Mouse (Mus musculus) granulocyte monocyte progenitor cell, adult 5-6 weeks (primary cell): ENCODE data around the gene Ajuba. TPM values are rescaled to one million over a fixed set of nuclear protein-coding genes. Genes with fewer than 3 reads are reported as not detected.
"Not testable (repeated sequence)": the region's sequence is repeated elsewhere in the genome, so short reads cannot be mapped to it uniquely, and the experiment has no call there.

Experiments
- ATAC-seq: replicated peaks from 2 replicates; pipeline ENCODE4 v1.8.0; 2016; ENCODE audit warnings: mild to moderate bottlenecking, moderate TSS enrichment, inconsistent platforms; ENCODE audit not compliant: poor library complexity, severe bottlenecking
- total RNA-seq, 2 experiments: library from RNA; stranded (forward) in 1 of 2; stranded (reverse) in 1 of 2; fragments of 200-712, 200-1000 nt in 1 of 2; fragments of >200 nt in 1 of 2; fragmentation: Nextera tagmentation in 1 of 2; gene quantifications; 2 replicates each; pipeline ENCODE4 v1.2.3; 2014 to 2017

Ajuba gene
- total RNA-seq (2014; fragmentation: Nextera tagmentation) (0.77 and 1.0 TPM in 2 replicates), total RNA-seq (2017) (1.2 and 2.1 TPM in 2 replicates)

DNA sequence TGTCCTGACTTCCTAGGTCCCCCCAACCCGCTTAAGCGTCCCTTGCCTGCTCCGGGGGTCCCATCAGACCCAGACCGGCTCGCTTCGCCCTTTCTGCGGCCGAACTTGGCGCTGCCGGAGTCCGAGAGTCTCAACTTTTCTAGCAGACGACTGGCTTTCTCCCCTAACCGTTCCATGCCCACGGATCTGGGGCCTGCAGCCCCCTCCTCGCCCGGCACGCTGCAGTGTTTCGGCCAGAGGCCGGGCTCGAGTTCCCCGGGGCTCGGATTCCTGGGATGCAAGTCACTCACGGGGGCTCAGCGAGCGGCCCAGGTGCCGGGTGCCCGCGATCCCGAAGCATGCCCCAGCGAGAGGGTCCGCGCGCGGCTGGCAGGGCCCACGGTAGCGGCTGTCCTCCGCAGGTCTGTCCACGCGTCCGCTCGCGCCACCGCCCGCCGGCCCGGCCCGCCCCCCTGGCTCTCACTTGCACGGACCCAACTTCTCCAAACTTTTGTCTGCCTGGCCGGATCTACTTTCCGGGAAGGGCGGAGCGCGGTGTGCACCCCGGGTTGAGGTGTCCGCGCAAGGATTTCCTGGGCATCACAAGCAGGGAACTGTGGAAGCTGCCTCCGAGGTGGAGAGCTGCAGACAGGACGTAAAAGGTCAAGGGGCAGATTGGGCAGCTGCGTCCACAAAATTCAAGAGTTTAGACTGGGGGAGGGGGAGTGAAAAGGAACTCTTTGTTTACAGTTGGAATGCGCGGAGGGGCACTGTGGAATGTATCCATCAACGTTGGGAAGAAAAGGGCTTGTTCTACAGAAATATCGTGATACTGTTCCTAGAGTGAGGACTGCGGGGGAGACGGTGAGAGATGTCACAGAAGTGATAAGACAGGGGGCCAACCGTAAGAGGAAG lies at the start of gene Ajuba:
Gene Ajuba (minus strand): TSS at position 470 of the 894 bp plus-strand sequence.
- ATAC-seq, result peak; percentile 74

DNA sequence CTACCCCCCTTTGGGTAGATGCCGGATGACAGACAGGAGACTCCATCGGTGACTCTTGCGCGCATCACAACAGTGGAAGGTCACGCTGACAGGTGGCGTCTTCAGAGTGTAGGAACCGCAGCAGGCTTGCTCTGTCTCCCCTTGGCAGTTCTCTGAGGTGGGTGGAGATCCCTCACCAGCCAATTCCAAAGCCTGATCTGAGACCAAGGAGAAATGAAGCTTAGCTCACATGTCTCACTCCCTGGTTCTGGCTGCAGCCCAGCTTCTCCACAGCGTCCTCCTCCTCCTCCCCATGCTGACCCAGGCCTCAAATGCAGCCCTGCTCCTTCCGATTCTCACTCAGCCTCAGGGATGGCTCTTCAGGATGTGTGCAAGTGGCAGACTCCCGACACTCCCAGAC lies 47.6 kb upstream of the Ajuba start:
- ATAC-seq, result no peak

DNA sequence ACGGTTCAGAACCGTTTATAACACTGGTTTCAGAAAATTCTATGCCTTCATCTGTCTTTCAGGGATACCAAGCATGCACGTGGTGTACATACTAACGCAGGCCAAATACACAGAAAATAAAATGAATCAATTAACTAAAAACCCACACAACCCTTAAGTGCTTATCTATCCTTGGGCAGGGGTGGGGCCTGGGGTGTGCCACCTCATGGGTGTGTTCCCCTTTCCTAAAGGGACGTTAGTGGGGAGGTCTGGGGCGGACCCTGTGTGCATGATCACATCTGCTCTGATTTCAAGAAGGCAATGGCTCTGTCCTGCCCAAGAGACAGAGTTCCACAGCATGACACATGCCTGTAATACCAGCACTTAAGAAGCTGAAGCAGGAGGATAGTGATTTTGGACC lies 46.0 kb upstream of the Ajuba start:
- ATAC-seq, result no peak

DNA sequence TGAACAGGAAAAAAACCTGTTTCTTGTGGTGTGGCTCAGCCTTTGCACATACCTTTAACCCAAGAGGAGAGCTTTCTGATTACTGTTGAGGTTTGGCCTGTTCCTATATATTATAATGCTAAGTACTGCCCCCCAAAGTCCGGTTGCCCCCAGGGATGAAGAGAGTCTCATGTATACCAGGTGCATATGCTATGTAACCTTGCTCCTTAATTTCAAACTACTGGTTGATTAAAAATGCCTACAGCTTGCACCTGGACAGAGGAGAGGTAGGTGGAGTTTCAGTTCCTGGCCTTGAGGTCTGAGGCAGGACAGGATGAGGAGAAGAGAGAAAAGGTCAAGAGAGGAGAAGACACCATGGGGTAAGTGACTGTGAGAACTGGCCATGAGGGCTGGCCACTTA lies 43.8 kb upstream of the Ajuba start, which contains the start of gene Psmb11:
Gene Psmb11 (plus strand): TSS at position 301 of the 400 bp plus-strand sequence.
- no peak for ATAC-seq

DNA sequence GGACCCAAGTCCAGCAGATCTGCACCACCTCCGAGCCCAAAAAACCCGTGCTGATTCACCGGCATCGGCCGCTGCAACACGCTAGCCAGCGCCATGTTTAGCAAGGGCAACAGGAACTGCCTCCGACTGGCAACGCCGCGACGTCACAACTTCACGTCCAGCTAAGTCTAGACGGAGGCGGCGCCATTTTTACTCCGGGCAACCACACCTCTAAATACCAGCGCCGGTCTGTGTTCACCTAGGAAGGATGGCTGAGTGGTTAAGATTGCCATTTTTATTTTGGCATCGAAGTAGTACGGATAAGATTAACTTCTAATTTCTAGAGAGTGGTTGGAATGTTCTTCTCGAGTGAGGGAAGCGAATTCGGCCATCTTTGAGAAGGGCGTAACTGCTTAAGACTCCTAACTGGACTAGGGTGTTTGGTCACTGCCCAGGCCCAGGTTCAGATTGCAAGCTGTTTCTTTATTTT lies 40.6 kb upstream of the Ajuba start, which contains the start of gene Psmb5:
Gene Psmb5 (minus strand): TSS at position 126 of the 469 bp plus-strand sequence.
- peak; percentile 94 for ATAC-seq

DNA sequence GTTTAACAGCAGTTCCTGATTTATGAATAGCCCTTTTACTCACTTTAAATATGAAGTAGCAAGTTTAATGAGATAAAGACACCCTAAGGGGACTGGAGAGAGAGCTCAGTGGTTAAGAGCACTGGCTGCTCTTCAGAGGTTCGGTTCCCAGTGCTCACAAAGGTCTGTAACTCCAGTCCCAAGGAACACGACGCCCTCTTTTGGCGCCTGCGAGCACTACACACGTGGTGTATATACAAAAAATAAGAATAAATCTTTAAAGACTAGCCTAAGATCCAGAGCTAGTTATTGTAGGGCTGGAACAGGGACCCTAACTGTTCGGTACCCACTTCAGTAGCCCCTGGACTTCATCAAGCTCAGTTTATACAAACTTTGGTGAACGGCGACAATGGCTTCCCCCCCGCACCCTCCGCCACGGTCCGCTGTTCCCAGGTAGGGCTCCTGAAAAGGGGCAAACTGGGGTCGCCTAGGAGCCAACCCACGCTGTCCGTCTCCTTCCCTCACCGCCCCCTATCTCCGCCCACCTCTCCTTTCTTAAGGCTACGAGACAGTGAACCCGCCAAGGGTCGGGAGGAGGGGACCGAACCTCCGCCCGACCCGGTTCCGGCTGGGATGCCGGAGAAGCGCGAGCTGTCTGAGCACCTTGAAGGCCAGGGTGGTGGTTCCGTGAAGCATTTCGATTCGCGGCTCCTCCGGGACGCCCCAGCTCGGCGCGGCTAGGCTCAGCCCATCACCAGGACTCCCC lies 40.0 kb upstream of the Ajuba start:
- peak; percentile 52 for ATAC-seq

DNA sequence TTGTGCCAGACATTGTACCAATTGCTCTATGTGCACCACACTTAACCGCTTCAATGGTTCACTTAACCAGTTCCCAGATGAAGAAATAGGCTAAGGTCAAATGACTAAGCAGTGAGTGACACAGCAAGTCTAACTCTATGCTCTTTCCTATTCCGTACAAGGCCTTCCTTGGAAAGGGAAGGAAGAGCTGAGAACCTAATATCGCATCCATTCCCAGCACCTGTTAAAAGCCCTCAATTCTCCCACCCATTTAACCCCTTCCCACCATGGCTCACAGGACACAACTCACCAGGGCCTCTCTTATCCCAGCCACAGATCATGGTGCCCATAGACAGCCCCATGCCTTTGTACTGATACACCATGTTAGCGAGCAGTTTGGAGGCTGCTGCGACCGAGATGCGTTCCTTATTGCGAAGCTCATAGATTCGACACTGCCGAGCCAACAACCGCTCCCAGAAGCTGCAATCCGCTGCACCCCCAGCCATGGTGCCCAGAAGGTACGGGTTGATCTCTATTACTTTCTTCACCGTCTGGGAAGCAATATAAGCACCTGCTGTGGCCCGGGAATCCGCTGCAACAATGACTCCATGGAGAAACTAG lies 39.0 kb upstream of the Ajuba start:
- peak; percentile 36 for ATAC-seq

DNA sequence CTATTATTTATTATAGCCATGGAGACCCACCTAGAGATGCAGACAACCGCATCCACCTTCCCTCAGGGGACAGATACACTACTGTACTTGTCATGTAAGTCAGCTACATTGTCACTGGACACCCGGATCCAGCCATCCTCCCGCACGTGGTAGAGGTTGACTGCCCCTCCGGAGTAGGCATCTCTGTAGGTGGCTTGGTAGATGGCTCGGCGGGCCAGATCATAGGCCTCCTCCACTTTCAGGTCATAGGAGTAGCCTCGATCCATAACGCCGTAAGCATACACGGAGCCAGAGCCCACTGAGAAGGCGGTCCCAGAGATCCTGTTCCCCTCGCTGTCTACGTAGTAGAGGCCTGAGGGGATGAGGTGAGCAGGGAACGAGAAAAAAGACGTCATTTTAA lies 36.8 kb upstream of the Ajuba start:
- ATAC-seq, result not testable (repeated sequence)

DNA sequence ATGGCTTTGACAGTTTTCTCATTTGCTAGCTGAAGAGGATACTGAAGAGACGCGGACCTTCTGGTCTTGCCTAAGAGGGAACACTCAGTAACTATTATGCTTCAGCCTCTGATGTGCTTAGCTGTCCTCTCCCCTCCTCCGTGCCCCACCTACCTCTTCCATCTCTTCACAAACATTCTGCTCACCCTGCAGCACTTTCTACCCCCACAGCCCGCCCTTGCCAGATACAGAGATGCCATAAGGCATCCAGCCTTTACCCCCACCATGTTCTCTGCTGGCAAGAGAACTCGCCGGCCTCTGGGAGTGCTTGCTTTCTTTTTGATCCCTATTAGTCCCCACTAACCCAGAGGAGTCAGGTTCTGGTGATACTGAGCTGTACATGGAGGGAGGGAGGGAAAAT lies 33.3 kb upstream of the Ajuba start:
- no peak for ATAC-seq

DNA sequence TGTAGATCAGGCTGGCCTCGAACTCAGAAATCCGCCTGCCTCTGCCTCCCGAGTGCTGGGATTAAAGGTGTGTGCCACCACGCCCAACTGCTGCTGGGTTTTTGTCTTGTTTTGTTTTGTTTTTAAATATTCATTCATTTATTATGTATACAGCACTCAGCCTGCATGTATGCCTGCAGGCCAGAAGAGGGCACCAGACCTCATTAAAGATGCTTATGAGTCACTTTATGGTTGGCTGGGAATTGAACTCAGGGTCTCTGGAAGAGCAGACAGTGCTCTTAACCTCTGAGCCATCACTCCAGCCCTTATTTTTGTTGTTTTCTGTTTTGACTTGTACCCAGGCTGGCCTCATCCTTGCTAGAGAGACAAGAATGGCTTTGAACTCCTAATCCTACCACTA lies 32.6 kb upstream of the Ajuba start:
- ATAC-seq, result no peak

DNA sequence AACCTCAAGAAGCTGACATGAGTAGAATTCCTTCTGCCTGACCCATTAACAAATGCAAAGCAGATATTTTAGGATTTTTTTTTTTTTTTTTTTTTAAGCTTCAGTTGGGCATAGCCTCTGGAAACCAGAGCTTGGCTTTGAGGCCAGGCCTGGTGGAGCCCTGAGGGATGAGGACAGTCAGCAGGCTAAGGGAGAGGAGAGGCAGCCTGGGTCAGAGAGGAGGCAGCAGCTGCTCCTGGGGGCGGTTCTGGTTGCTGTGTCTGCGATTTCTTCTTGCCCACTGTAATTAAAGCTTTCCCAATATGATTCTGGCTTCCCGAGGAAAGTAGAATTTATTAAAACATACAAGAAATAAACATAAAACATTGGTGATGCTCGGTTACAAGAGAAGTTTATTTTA lies 31.9 kb upstream of the Ajuba start:
- ATAC-seq, result no peak

DNA sequence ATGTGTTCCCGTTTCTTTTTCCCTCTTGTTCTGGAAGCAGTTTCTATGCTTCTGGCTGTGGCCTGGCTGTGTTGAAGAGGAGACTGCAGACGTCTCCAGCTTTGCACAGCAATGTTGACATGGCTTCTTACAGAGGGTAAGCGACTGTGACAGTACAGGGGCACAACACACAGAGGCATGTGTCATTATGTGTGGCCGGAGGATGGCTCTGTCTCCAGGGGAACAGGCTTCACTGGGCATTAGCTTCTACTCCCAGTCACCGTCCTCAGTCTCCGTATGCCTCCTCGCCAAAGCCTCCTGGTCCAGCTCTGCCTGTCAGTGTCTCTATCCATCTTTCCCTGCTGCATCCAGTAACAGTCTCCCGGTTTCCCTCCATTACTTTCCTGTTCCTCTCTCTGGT lies 29.9 kb upstream of the Ajuba start:
- no peak for ATAC-seq

DNA sequence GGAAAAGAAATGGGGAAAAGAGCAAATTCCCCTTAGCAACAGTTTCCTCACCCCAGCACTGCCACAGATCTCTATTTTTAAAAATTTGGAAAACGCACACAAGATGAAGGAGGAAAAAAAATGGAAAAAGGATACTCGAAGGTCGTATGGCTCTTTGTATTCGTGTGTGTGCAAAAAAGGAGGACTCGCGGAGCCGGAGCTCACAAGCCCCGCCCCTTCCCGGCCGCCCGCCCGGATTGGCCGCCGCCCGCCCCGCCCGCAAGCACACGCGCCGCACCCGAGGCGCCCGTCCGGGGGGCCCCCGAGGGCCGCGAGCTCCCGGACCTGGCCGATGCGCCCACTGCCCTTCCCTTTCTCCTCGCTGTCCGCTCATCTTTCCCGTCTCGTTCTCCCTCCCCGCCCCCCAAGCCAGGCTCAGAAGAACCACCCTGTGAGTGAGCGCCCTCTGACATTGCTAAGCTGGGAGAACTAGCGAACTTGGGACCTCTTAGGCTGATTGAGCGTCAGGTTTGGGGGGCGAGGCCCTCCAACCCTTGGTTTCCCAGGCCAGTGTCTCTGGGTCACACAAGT lies 28.5 kb upstream of the Ajuba start, which contains the start of gene 4931414P19Rik:
Gene 4931414P19Rik (minus strand): TSS at position 242 of the 570 bp plus-strand sequence.
- peak; percentile 61 for ATAC-seq

DNA sequence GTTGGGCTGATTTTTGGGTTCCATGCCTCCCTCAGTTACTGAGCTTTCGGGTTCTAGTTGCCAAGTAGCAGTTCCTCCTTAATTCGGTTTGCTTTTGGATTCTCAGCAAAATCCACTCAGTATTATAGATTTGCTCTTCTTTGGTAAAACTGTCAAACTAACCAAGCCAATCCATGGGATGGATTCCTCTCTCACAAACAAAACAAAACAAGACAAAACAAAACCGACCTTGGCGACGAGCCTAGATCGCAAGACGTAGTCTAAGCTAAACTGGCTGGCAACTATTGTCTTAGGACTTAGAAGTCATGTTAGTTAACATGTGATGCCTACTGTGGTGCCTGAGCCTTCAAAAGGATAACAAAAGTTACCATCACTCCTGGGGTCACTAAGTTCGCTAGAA lies 26.3 kb upstream of the Ajuba start:
- ATAC-seq, result no peak

DNA sequence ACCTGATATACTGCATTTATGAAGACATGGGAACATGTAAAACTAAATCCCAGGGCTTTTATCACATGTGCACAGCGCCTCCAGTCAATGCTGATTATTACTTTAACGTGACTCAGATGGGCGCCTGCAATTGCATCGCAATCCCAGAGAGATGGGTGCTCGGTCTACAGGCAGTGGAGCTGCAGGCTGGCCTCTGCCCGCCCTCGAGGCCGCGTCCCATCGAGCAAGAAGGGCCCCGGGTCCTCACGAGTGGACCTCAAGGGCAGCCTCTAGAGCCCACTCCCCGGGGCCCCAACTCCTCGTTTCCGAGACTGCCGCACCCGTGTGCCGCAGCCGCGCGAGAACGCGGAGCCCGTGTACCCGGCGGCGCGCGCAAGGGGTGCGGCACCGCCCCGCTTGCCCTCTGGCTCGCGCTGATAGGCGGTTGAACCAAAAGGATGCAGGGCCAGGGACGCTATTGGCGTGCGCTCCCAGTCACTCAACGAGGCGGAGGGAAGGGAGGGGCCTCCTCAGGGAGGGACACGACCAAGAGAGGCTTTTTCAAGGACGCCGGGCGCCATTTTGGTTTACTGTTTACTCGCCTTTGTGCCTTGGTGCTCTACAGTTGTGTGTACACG lies 25.8 kb upstream of the Ajuba start:
- peak; percentile 99 for ATAC-seq

DNA sequence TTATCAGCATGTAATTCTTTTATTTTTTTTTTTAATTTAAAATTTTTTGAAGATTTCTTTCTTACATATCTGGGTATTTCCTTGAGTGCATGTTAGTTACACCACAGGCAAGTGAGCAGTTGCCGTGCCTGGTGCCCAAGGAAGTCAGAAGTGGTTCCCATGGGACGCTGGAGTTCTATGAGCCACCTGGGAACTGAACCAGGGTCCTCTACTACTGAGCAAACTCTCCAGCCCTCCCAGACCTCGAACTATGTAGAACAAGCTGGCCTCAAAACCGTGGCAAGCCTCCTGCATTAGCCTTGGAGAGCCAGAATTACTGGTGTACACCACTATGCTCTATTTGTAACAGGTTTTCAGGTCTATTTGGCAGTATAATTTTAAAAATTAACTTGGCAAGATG lies 25.3 kb upstream of the Ajuba start:
- no peak for ATAC-seq

DNA sequence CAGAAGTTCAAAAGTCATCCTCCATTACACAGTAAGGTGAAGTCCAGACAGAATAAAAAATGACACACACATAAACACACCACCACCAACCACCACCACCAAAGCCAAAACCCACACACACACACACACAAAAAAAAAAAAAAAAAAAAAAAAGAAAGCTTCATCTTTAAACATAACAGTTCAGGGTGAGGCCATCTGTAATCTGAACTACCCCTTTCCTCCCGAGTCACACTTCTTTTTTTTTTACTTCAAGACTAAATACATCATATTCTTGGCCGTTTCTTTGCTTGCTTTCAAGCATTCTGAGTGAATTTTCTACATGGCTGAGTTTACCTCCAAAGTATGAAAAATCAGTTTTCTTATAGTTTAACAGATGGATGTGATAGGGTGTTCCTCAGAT lies 24.2 kb upstream of the Ajuba start:
- ATAC-seq, result no peak

DNA sequence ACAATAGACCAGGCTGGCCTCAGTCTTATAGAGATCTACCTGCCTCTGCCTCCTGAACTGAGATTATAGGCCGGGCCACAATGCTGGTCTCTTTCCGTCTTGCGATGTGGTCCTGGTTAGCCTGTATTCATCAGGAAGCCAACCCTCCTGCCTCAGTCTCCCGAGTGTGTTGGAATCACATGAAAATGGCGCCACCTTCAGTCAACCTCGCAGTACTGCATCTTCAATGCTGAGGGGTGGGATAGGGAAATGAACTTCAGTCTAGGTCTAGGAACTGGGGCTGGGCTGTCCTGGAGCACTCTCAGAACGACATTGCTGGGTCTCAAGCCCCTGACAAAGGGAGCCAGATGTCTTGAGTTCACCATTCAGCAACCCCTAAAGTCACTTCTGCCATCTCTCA lies 19.7 kb upstream of the Ajuba start:
- ATAC-seq, result peak; percentile 48; the same call in 1 of the 2 replicates

DNA sequence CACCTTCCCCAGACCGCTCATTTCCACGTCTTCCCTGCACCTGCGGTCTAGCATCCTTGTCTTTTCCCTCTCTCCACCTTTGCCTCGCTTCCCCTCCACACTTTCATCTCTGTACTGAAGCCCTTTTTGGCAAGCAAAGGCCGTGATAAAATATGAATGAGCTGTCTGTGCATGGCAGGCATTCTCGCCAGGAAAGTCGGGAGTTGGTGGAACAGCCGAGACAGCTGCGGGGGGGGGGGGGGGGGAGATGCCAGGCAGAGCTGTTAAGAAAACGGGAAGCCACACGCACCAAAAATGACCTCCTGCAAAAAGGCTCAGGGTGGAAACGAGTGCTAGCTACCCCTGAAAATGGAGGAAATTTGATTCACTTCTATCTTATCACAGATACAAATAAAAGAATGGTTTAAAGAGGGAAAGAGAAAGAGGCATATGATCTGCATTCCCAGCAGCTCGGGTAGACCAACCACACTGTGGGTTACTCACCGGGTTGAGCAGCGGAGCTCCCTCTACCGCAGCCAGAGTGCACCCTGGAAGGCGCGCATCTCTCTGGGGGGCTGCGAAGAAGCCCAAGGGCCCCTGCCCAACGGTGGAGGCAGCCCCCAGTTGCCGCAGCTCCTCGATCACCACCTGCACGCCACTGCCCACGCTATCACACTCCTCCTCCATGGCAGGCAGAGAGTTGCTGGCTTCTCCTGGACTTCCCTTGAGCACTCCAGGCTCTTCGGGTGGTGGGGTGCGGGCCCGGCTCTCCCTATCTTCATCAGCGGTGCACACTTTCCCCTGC lies 17.5 kb upstream of the Ajuba start:
- no peak for ATAC-seq
